Mouse (Mus musculus): ENCODE measurements around the gene Inf2. TPM values are rescaled to one million over a fixed set of nuclear protein-coding genes. Genes with fewer than 3 reads are reported as not detected.
A peak's percentile ranks its signal among the peaks of the same experiment; 100 is the strongest.

The Inf2 gene
- polyA plus RNA-seq, 1 experiment from 2014 or later: 3.9 TPM

GRCm38 (mm10) chr12:112599942-112600611 lies 11.5 kb downstream of the Inf2 start:
- Histone ChIP-seq H3K9ac (replicated peaks) (no peak overlapping the region), H3K4me3 (no peak overlapping the region), H3K9me3 (no peaks in the 10 kb centered on the region), H3K36me3 (no peaks in the 10 kb centered on the region), H3K4me1 (peaks cover 12% of the 10 kb centered on the region), H3K27me3 (no peaks in the 10 kb centered on the region), H3K4me2 (replicated peaks) (no peak overlapping the region), H3K27ac (replicated peaks) (no peak overlapping the region)
- ATAC-seq (replicated peaks): no peak
- 83% methylated on average over 30 of the region's 30 CpGs for WGBS

DNA sequence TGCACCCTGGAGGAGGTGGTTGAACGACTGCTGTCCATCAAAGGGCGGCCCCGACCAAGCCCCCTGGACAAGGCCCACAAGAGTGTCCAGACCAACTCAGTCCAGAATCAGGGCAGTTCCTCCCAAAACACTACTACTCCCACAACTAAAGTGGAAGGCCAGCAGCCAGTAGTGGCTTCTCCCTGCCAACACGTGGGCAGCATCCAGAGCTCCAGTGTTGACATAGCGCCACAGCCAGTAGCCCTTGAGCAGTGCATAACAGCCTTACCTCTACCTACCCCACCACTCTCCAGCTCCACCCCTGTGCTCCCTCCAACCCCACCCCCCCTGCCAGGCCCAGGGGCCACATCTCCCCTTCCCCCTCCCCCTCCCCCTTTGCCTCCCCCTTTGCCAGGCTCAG lies 15.4 kb downstream of the Inf2 start:
- Histone ChIP-seq H3K9ac (replicated peaks) (no peak overlapping the region), H3K27ac (replicated peaks) (no peak overlapping the region), H3K4me1 (no peaks in the 10 kb centered on the region), H3K9me3 (no peaks in the 10 kb centered on the region), H3K27me3 (no peaks in the 10 kb centered on the region), H3K4me3 (no peak overlapping the region), H3K4me2 (replicated peaks) (no peak overlapping the region), H3K36me3 (no peaks in the 10 kb centered on the region)
- no peak for ATAC-seq (replicated peaks)
- WGBS: 83% methylated on average over 5 of the region's 5 CpGs

DNA sequence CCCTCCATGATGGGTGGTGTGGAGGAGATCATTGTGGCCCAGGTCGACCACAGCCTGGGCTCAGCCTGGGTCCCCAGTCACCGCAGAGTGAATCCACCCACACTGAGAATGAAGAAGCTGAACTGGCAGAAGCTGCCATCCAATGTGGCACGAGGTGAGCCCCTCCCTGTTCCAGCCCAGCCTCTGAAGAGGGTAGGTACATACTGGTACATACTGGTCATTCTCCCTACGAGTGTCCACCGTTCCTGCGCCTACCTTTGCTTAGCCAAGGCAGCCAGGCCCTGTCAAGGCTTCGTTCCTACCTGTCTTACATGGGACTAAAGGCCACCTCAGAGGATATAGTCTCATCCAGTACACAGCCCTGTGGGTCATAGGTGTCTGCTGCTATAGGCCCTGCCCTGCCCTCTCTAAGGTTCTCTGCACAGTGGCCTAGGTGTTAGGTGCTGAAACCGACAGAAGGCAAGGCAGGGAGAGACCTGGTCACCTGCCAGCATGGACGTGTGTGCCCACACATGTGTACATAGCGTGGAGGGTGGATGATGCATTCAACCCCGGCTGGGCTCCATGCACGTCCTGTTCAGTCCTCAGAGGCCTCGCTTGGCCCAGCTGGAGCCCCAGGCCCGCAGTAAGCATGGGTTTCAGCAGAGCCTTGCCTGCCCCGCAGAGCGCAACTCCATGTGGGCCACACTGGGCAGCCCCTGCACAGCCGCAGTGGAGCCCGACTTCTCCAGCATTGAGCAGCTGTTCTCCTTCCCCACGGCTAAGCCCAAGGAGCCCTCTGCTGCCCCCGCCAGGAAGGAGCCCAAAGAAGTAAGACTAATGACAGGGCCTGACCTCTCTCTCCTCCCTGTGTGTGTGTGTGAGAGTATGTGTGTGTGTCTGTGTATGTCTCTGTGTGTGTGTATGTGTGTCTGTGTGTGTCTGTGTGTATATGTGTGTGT lies 16.4 kb downstream of the Inf2 start:
- Histone ChIP-seq H3K4me2 (replicated peaks) (no peak overlapping the region), H3K9ac (replicated peaks) (no peak overlapping the region), H3K36me3 (no peaks in the 10 kb centered on the region), H3K27ac (replicated peaks) (no peak overlapping the region), H3K27me3 (no peaks in the 10 kb centered on the region), H3K9me3 (no peaks in the 10 kb centered on the region), H3K4me1 (no peaks in the 10 kb centered on the region), H3K4me3 (no peak overlapping the region)
- ATAC-seq (replicated peaks): peak; percentile 65
- 64% methylated on average over 20 of the region's 20 CpGs for WGBS

DNA sequence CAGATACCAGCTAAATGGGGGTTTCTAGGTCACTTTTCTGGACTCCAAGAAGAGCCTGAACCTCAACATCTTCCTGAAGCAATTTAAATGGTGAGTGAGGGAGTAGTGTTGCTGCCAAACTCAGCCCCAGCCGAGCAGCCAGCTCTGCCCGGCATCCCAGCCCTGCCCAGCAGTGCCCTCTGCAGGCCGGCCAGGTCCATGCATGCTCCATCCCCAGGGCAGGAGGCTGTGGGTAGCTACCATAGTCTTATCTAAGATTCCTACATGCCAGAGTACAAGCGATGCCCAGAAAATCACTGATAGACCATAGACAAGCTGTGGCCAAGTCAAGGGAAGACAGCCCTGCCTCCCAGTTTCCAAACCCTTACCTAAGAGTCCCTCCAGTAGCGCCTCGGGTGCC lies 17.2 kb downstream of the Inf2 start:
- no peak overlapping the region for H3K4me3 ChIP-seq
- no peaks in the 10 kb centered on the region for H3K9me3 ChIP-seq
- H3K27me3 ChIP-seq: no peaks in the 10 kb centered on the region
- 46% methylated on average over 6 of the region's 6 CpGs for WGBS
- H3K4me1 ChIP-seq: no peaks in the 10 kb centered on the region
- peak; percentile 75 for ATAC-seq (replicated peaks)
- H3K4me2 ChIP-seq (replicated peaks): no peak overlapping the region
- H3K9ac ChIP-seq (replicated peaks): no peak overlapping the region
- no peak overlapping the region for H3K27ac ChIP-seq (replicated peaks)
- no peaks in the 10 kb centered on the region for H3K36me3 ChIP-seq

DNA sequence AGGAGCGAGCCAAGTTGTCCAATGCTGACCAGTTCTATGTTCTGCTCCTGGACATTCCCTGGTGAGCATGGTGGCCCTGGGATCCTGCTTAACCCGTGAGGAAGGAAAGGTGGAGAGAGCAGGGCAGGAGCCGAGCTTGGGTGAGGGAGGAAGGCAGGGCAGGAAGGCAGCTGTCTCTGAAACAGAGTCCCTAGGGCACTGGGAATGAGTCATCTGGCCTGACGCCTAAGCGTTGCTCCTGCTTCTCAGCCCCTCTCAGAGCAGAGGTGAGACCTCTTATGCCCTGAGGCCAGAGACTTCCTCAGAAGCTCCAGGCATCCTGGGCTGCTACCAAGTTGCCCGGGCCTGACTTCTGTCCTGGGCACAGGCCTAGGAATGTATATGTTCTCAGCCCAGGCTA lies 18.4 kb downstream of the Inf2 start:
- no peaks in the 10 kb centered on the region for H3K4me1 ChIP-seq
- WGBS: 80% methylated on average over 6 of the region's 6 CpGs
- H3K9me3 ChIP-seq: no peaks in the 10 kb centered on the region
- H3K36me3 ChIP-seq: no peaks in the 10 kb centered on the region
- H3K9ac ChIP-seq (replicated peaks): no peak overlapping the region
- no peak overlapping the region for H3K27ac ChIP-seq (replicated peaks)
- no peak overlapping the region for H3K4me2 ChIP-seq (replicated peaks)
- no peak for ATAC-seq (replicated peaks)
- H3K27me3 ChIP-seq: no peaks in the 10 kb centered on the region
- no peak overlapping the region for H3K4me3 ChIP-seq

DNA sequence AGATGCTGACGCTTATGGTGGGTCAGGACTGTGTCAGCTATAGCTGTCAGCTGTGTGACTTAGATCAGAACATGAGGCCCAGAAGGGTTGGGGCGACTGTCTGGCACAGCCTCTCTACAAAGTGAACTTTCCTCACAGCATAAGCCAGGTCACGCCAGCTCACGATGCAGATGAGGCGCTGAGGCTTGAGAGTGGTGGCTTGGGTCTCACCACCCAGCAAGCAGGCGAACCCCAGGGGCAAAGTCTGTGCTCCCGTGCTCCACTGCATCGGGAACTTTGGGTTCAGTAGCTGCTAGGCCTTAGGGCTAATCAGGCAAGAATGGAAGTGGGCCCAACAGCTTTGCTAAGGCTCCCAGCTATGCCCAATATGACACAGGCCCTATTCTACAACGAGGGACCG lies 20.4 kb downstream of the Inf2 start:
- Histone ChIP-seq H3K27ac (replicated peaks) (no peak overlapping the region), H3K4me2 (replicated peaks) (no peak overlapping the region), H3K9me3 (no peaks in the 10 kb centered on the region), H3K27me3 (no peaks in the 10 kb centered on the region), H3K9ac (replicated peaks) (no peak overlapping the region), H3K4me3 (no peak overlapping the region), H3K4me1 (no peaks in the 10 kb centered on the region), H3K36me3 (no peaks in the 10 kb centered on the region)
- 88% methylated on average over 10 of the region's 10 CpGs for WGBS
- no peak for ATAC-seq (replicated peaks)

- ATAC-seq (replicated peaks): no peak
- H3K9me3 ChIP-seq: no peaks in the 10 kb centered on the region
- peaks cover 13% of the 10 kb centered on the region for H3K4me1 ChIP-seq
- peaks cover 14% of the 10 kb centered on the region; the same call in 1 of the 2 replicates for H3K27me3 ChIP-seq
- no peak overlapping the region for H3K9ac ChIP-seq (replicated peaks)
- H3K36me3 ChIP-seq: no peaks in the 10 kb centered on the region
- H3K27ac ChIP-seq (replicated peaks): no peak overlapping the region
- 72% methylated on average over 9 of the region's 9 CpGs for WGBS
- no peak overlapping the region for H3K4me2 ChIP-seq (replicated peaks)
- H3K4me3 ChIP-seq: no peak overlapping the region
These were observed 28.1 kb downstream of the Inf2 start for GRCm38 (mm10) chr12:112616668-112617067.

GRCm38 (mm10) chr12:112617184-112617583 lies 28.6 kb downstream of the Inf2 start:
- Histone ChIP-seq H3K4me2 (replicated peaks) (no peak overlapping the region), H3K9me3 (no peaks in the 10 kb centered on the region), H3K27ac (replicated peaks) (no peak overlapping the region), H3K4me3 (no peak overlapping the region), H3K4me1 (peaks cover 13% of the 10 kb centered on the region), H3K36me3 (no peaks in the 10 kb centered on the region), H3K9ac (replicated peaks) (no peak overlapping the region), H3K27me3 (peaks cover 14% of the 10 kb centered on the region; the same call in 1 of the 2 replicates)
- no peak for ATAC-seq (replicated peaks)
- 76% methylated on average over 11 of the region's 11 CpGs for WGBS

DNA sequence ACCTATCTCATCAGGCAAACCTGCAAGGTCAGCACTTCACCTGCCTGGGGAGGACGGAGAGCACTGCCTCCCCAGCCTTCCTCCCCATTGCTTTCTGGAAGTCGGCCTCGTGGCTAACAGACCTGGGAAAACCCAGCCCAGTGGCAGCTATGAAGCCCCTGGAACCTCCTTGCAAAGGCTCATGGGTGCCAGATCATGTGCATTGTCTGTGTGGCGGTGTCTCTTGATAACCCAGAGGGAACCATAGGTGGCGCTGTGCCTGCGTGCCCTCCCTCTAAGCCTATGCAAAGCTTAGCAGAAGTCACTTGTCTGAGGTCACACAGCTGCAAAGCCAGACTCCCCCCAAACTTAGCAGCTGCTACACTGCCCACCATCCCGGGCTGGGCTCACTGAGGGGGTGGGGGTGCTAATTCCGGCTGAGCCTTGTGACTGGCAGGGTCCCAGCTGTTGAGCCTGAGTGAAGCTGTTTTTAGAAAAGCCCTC lies 29.4 kb downstream of the Inf2 start:
- no peak overlapping the region for H3K9ac ChIP-seq (replicated peaks)
- H3K4me2 ChIP-seq (replicated peaks): no peak overlapping the region
- WGBS: 13% methylated on average over 8 of the region's 8 CpGs
- H3K4me3 ChIP-seq: no peak overlapping the region
- ATAC-seq (replicated peaks): peak; percentile 62
- H3K27ac ChIP-seq (replicated peaks): no peak overlapping the region
- H3K4me1 ChIP-seq: peaks cover 13% of the 10 kb centered on the region
- no peaks in the 10 kb centered on the region for H3K9me3 ChIP-seq
- no peaks in the 10 kb centered on the region for H3K36me3 ChIP-seq
- peaks cover 14% of the 10 kb centered on the region; the same call in 1 of the 2 replicates for H3K27me3 ChIP-seq

GRCm38 (mm10) chr12:112618981-112619685 lies 30.5 kb downstream of the Inf2 start:
- Histone ChIP-seq H3K9me3 (no peaks in the 10 kb centered on the region), H3K4me2 (replicated peaks) (peak overlapping the region; percentile 98), H3K27me3 (peaks cover 14% of the 10 kb centered on the region; the same call in 1 of the 2 replicates), H3K36me3 (no peaks in the 10 kb centered on the region), H3K4me3 (peak overlapping the region; percentile 55), H3K9ac (replicated peaks) (peak overlapping the region; percentile 57; the same call in 1 of the 2 replicates), H3K4me1 (peaks cover 13% of the 10 kb centered on the region), H3K27ac (replicated peaks) (no peak overlapping the region)
- 35% methylated on average over 13 of the region's 13 CpGs for WGBS
- ATAC-seq (replicated peaks): no peak

DNA sequence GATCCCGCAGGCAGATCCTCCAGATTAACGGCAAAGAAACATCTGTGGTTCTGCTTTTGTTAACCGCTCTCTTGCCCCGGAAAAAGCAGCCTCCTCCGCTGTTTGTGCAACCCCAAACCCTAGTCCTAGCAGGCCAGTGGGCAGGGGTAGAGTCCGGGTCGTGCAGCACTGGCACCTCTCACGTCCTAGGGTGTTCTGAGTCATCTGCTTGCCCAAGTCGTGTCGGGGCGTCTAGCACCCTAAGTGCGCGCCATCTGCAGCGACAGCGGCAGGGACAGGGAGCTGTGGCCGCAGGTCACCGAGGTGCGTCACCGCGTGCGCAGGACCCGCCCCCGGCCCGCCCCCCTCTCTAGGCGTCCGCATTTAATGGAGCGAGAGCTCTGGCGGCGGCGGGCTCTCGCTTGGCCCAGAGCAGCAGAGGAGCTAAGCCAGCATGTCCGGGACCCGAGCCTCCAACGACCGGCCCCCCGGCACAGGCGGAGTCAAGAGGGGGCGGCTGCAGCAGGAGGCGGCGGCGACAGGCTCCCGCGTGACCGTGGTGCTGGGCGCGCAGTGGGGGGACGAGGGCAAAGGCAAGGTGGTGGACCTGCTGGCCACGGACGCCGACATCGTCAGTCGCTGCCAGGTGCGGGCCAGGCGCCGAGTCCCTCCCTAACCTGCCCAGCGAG lies 31.2 kb downstream of the Inf2 start, which contains the start of gene Adssl1:
Gene Adssl1, plus strand, starts transcription at position 360 of the 668 bp plus-strand sequence.
- Histone ChIP-seq H3K9ac (replicated peaks) (peak within 1 kb of the TSS; percentile 57), H3K27ac (replicated peaks) (no peak within 1 kb of the TSS), H3K9me3 (no peaks in the 10 kb centered on the region), H3K4me2 (replicated peaks) (peak within 1 kb of the TSS; percentile 98), H3K4me1 (peaks cover 13% of the 10 kb centered on the region), H3K4me3 (peak within 1 kb of the TSS; percentile 55), H3K36me3 (no peaks in the 10 kb centered on the region), H3K27me3 (peaks cover 14% of the 10 kb centered on the region; the same call in 1 of the 2 replicates)
- ATAC-seq (replicated peaks): peak; percentile 38; the same call in 1 of the 2 replicates
- under 1% methylated on average over 52 of the region's 56 CpGs for WGBS

All from forebrain, embryonic 15.5 days (tissue).